Mouse (Mus musculus): ENCODE measurements around the gene Cdh19.

- TF ChIP-seq CTCF (conservative IDR thresholded peaks at IDR 0.05 in 1 of 2, IDR thresholded peaks at IDR 0.05 in 1 of 2; ENCODE audit: low read depth in 2 of 2, low read length in 2 of 2) (no peak), EP300 (IDR thresholded peaks at IDR 0.05; ENCODE audit: low read length) (no peak), POLR2A (IDR thresholded peaks at IDR 0.05; ENCODE audit: low read depth, low read length) (no peak), MAFK (IDR thresholded peaks at IDR 0.05; ENCODE audit: insufficient replicate concordance, low read length) (no peak), NRF1 (IDR thresholded peaks at IDR 0.05; ENCODE audit: low read depth, low read length) (no peak), USF2 (conservative IDR thresholded peaks at IDR 0.05; ENCODE audit: low read depth, low read length) (no peak), RAD21 (IDR thresholded peaks at IDR 0.05; ENCODE audit: low read depth, low read length) (no peak), MXI1 (IDR thresholded peaks at IDR 0.05; ENCODE audit: low read depth, low read length) (no peak), ETS1 (conservative IDR thresholded peaks at IDR 0.05; ENCODE audit: low read depth, low read length) (no peak)
Measured at GRCm38 (mm10) chr1:111020434-111021060, 43.2 kb upstream of the Cdh19 start.
